Mouse (Mus musculus): ENCODE results near the gene Ube2e1. TPM values are rescaled to one million over a fixed set of nuclear protein-coding genes. Genes with fewer than 3 reads are reported as not detected.

Gene Ube2e1
- polyA plus RNA-seq, 2 experiments = 51.7 to 88.3 TPM

GRCm38 (mm10) chr14:18242638-18243130, 89.0 kb downstream of the Ube2e1 start:
- H3K4me2 ChIP-seq (replicated peaks; ENCODE audit: low read depth, low read length, severe bottlenecking) = no peak overlapping the region
- no peak overlapping the region for H3K9ac ChIP-seq (ENCODE audit: low read depth, low read length, severe bottlenecking)
- ATAC-seq (ENCODE audit: low FRiP score, low read depth) = no peak
- H3K27ac ChIP-seq (replicated peaks; ENCODE audit: low read depth, low read length) = no peak overlapping the region
- no peak for TF ChIP-seq POLR2A (IDR thresholded peaks at IDR 0.05; ENCODE audit: borderline replicate concordance, extremely low read depth, insufficient read depth, insufficient read length)
- no peaks in the 10 kb centered on the region for H3K36me3 ChIP-seq (ENCODE audit: control insufficient read depth, insufficient read depth, low read length)
- H3K27me3 ChIP-seq (ENCODE audit: control insufficient read depth, insufficient read depth, low read length) = no peaks in the 10 kb centered on the region
- no peaks in the 10 kb centered on the region for H3K4me1 ChIP-seq (ENCODE audit: control insufficient read depth, insufficient read depth, low read length)
- 84% methylated on average over 21 of the region's 21 CpGs for WGBS
- DNase-seq (ENCODE audit: low spot score) = no peak
- no peak overlapping the region for H3K4me3 ChIP-seq (replicated peaks; ENCODE audit: low read length)
- no peaks in the 10 kb centered on the region for H3K9me3 ChIP-seq (ENCODE audit: control insufficient read depth, low read length)

GRCm38 (mm10) chr14:18241786-18242185, 89.9 kb downstream of the Ube2e1 start:
- no peak for TF ChIP-seq POLR2A (IDR thresholded peaks at IDR 0.05; ENCODE audit: borderline replicate concordance, extremely low read depth, insufficient read depth, insufficient read length)

GRCm38 (mm10) chr14:18240132-18240531, 91.5 kb downstream of the Ube2e1 start:
- DNase-seq (ENCODE audit: low spot score) (no peak), ATAC-seq (ENCODE audit: low FRiP score, low read depth) (no peak)
- Histone ChIP-seq H3K27me3 (ENCODE audit: control insufficient read depth, insufficient read depth, low read length) (no peaks in the 10 kb centered on the region), H3K4me3 (replicated peaks; ENCODE audit: low read length) (no peak overlapping the region), H3K9me3 (ENCODE audit: control insufficient read depth, low read length) (no peaks in the 10 kb centered on the region), H3K4me1 (ENCODE audit: control insufficient read depth, insufficient read depth, low read length) (0 out of 2 replicates have a peak, but pooled peaks cover 5% of the 10 kb centered on the region), H3K36me3 (ENCODE audit: control insufficient read depth, insufficient read depth, low read length) (no peaks in the 10 kb centered on the region), H3K27ac (replicated peaks; ENCODE audit: low read depth, low read length) (no peak overlapping the region), H3K9ac (ENCODE audit: low read depth, low read length, severe bottlenecking) (no peak overlapping the region), H3K4me2 (replicated peaks; ENCODE audit: low read depth, low read length, severe bottlenecking) (0 out of 2 replicates have a peak overlapping the region, but pooled peaks have one; percentile 83)
- 70% methylated on average over 7 of the region's 7 CpGs for WGBS
- no peak for TF ChIP-seq POLR2A (IDR thresholded peaks at IDR 0.05; ENCODE audit: borderline replicate concordance, extremely low read depth, insufficient read depth, insufficient read length)

More at GRCm38 (mm10) chr14:18241786-18242185, 89.9 kb downstream of the Ube2e1 start:
- H3K9me3 ChIP-seq (ENCODE audit: control insufficient read depth, low read length) = no peaks in the 10 kb centered on the region
- WGBS = 84% methylated on average over 4 of the region's 4 CpGs
- H3K4me3 ChIP-seq (replicated peaks; ENCODE audit: low read length) = no peak overlapping the region
- ATAC-seq (ENCODE audit: low FRiP score, low read depth) (no peak), DNase-seq (ENCODE audit: low spot score) (no peak)
- no peaks in the 10 kb centered on the region for H3K27me3 ChIP-seq (ENCODE audit: control insufficient read depth, insufficient read depth, low read length)
- no peak overlapping the region for H3K4me2 ChIP-seq (replicated peaks; ENCODE audit: low read depth, low read length, severe bottlenecking)
- no peak overlapping the region for H3K27ac ChIP-seq (replicated peaks; ENCODE audit: low read depth, low read length)
- no peak overlapping the region for H3K9ac ChIP-seq (ENCODE audit: low read depth, low read length, severe bottlenecking)
- H3K36me3 ChIP-seq (ENCODE audit: control insufficient read depth, insufficient read depth, low read length) = no peaks in the 10 kb centered on the region
- H3K4me1 ChIP-seq (ENCODE audit: control insufficient read depth, insufficient read depth, low read length) = 0 out of 2 replicates have a peak, but pooled peaks cover 5% of the 10 kb centered on the region

DNA sequence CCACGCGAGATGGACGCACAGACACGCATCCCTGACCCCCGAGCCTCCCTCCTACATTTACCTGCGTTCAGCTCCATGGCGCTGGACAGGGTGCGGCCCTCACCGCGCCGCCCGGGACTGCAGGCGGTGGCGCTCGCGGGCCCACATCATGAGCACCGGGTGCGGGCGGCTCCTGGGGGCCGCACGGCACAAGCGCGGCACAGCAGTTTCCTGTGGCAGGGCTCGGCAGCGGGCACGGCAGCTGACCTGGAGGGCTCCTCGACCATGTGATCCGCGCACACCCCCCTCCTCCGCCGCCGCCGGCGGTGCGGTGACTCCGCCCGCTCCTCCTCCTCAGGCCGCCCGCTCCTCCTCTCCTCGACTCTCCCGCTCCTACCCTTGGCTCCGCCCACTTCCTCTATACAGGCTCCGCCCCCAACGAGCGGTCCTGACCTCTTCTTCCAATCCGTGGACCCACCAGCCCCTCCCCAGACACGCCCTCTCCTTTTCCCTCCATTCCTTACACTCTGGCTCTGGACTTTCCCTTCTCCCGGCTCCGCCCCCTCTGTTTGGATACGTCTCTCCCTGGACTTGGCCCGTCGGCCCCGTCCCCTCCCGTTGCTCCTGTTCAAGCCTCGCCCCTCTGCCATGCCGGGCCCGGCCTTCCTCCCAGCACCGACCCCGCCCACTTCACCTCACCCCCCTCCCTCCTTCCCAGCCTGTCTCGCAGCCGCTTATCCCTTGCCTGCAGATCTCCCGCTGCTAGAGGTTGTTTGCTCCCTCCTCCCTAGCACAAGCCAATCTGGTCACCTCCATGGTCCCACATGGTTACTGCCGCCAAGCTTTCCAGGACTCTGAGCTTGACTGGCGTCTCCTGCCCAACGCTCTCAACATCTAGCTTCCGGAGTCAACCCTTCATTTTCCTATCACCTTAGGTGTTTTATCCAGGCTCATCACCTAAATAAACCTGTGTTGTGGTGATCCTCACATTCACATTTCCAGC, 92.6 kb downstream of the Ube2e1 start, which contains the start of gene Nr1d2:
TSS of gene Nr1d2 (minus strand) at position 378 of the 982 bp plus-strand sequence.
- no peaks in the 10 kb centered on the region for H3K36me3 ChIP-seq (ENCODE audit: control insufficient read depth, insufficient read depth, low read length)
- no peaks in the 10 kb centered on the region for H3K9me3 ChIP-seq (ENCODE audit: control insufficient read depth, low read length)
- peak; percentile 90 for ATAC-seq (ENCODE audit: low FRiP score, low read depth)
- peak within 1 kb of the TSS; percentile 76 for H3K9ac ChIP-seq (ENCODE audit: low read depth, low read length, severe bottlenecking)
- WGBS = 1% methylated on average over 47 of the region's 66 CpGs
- peak within 1 kb of the TSS; percentile 78 for H3K4me3 ChIP-seq (replicated peaks; ENCODE audit: low read length)
- 0 out of 2 replicates have a peak, but pooled peaks cover 5% of the 10 kb centered on the region for H3K4me1 ChIP-seq (ENCODE audit: control insufficient read depth, insufficient read depth, low read length)
- peak; percentile 97 for DNase-seq (ENCODE audit: low spot score)
- H3K27me3 ChIP-seq (ENCODE audit: control insufficient read depth, insufficient read depth, low read length) = no peaks in the 10 kb centered on the region
- peak within 1 kb of the TSS; percentile 83 for H3K4me2 ChIP-seq (replicated peaks; ENCODE audit: low read depth, low read length, severe bottlenecking)
- peak within 1 kb of the TSS; percentile 88 for H3K27ac ChIP-seq (replicated peaks; ENCODE audit: low read depth, low read length)
- no peak for TF ChIP-seq POLR2A (IDR thresholded peaks at IDR 0.05; ENCODE audit: borderline replicate concordance, extremely low read depth, insufficient read depth, insufficient read length)

- TF ChIP-seq POLR2A (IDR thresholded peaks at IDR 0.05; ENCODE audit: borderline replicate concordance, extremely low read depth, insufficient read depth, insufficient read length) = peak; percentile 94
- WGBS = under 1% methylated on average over 56 of the region's 71 CpGs
Measured at GRCm38 (mm10) chr14:18238131-18238749, 93.4 kb downstream of the Ube2e1 start.

More at GRCm38 (mm10) chr14:18238131-18238749, 93.4 kb downstream of the Ube2e1 start:
- H3K9ac ChIP-seq (ENCODE audit: low read depth, low read length, severe bottlenecking) = peak overlapping the region; percentile 76
- H3K4me1 ChIP-seq (ENCODE audit: control insufficient read depth, insufficient read depth, low read length) = 0 out of 2 replicates have a peak, but pooled peaks cover 5% of the 10 kb centered on the region
- no peaks in the 10 kb centered on the region for H3K9me3 ChIP-seq (ENCODE audit: control insufficient read depth, low read length)
- peak overlapping the region; percentile 83 for H3K4me2 ChIP-seq (replicated peaks; ENCODE audit: low read depth, low read length, severe bottlenecking)
- no peaks in the 10 kb centered on the region for H3K27me3 ChIP-seq (ENCODE audit: control insufficient read depth, insufficient read depth, low read length)
- H3K4me3 ChIP-seq (replicated peaks; ENCODE audit: low read length) = peak overlapping the region; percentile 78
- H3K36me3 ChIP-seq (ENCODE audit: control insufficient read depth, insufficient read depth, low read length) = no peaks in the 10 kb centered on the region
- ATAC-seq (ENCODE audit: low FRiP score, low read depth) (peak; percentile 92), DNase-seq (ENCODE audit: low spot score) (peak; percentile 96)
- peak overlapping the region; percentile 88 for H3K27ac ChIP-seq (replicated peaks; ENCODE audit: low read depth, low read length)
